Mouse (Mus musculus): ENCODE data around the gene Ddx42. TPM values are rescaled to one million over a fixed set of nuclear protein-coding genes. Genes with fewer than 3 reads are reported as not detected.
A peak's percentile ranks its signal among the peaks of the same experiment; 100 is the strongest.

Ddx42 gene
- polyA plus RNA-seq, 1 experiment from 2014 or later = 91.4 TPM

DNA sequence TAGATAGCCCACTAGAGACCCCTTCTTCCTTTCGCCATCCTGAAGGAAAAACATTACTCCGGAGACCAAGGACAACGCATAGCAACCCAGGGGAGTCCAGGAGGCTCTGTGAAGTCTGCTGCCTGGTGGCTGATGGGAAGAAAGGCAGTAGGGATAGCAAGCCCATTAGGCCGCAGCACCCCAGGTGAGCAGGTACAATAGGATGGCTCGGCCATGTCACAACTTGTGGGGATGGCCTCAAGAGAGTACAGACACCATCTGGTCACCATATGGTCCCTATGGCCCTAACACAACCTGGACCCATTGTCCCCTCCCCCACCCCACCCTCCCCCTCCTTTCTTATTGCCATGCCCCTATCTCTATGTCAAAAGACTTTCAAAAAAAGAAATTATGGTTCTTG, 51.1 kb downstream of the Ddx42 start:
- peaks cover 23% of the 10 kb centered on the region for H3K36me3 ChIP-seq (ENCODE audit: control insufficient read depth, insufficient read depth, low read length)
- DNase-seq (ENCODE audit: low spot score) = no peak
- peak overlapping the region; percentile 24; the same call in 1 of the 2 replicates for H3K9ac ChIP-seq (ENCODE audit: low read depth, low read length)

DNA sequence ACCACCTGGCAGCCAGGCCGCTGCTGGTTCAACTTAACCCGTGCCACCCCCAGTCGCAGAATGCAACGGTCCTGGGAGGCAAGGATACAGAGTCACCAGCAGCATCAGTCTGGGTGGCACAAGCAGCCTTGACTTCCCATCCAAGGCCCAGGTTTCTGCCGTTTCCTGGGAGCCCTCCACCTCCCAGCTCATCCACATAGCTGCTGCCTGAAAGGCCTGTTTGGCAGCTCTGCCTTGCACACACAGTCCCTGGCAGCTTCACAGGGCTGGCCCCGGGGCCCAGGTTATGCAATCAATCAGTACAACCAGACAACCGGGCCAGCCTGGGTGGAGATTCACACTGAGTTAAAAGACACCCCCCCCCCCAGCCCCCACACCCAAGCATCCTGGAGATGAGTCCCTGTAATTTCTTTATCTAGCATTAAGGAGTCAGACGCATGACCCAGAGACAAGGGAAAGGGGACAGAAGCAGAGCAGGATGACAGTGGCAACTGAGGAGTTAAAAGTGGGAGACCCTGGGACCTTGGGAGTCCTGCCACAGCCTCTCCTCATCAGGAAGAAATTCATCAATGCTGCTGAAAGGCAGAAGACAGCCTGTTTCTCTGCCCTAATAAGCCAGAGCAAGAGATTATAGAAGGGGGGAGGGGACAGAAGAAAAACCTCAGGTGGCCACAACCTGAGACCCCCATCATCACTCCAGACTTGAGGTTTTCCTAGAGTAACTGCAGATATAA, 51.8 kb downstream of the Ddx42 start:
- Histone ChIP-seq H3K36me3 (ENCODE audit: control insufficient read depth, insufficient read depth, low read length) (peaks cover 19% of the 10 kb centered on the region), H3K9ac (ENCODE audit: low read depth, low read length) (peak overlapping the region; percentile 24; the same call in 1 of the 2 replicates), H3K4me2 (replicated peaks; ENCODE audit: low read depth, low read length) (peak overlapping the region; percentile 25; the same call in 1 of the 2 replicates), H3K27me3 (ENCODE audit: control insufficient read depth, insufficient read depth, low read length) (no peaks in the 10 kb centered on the region), H3K27ac (ENCODE audit: low read depth, low read length) (peak overlapping the region; percentile 85), H3K9me3 (ENCODE audit: control insufficient read depth, low read length) (no peaks in the 10 kb centered on the region), H3K4me1 (replicated peaks; ENCODE audit: control insufficient read depth, insufficient read depth, low read length) (peaks cover 20% of the 10 kb centered on the region), H3K4me3 (ENCODE audit: low read depth, low read length) (no peak overlapping the region)
- no peak for ATAC-seq (ENCODE audit: low FRiP score)
- DNase-seq (ENCODE audit: low spot score) = peak; percentile 48
- WGBS = 54% methylated on average over 8 of the region's 8 CpGs

More for the DNA sequence above, 51.1 kb downstream of the Ddx42 start:
- Histone ChIP-seq H3K4me3 (ENCODE audit: low read depth, low read length) (no peak overlapping the region), H3K4me2 (replicated peaks; ENCODE audit: low read depth, low read length) (no peak overlapping the region), H3K27me3 (ENCODE audit: control insufficient read depth, insufficient read depth, low read length) (no peaks in the 10 kb centered on the region), H3K27ac (ENCODE audit: low read depth, low read length) (peak overlapping the region; percentile 85), H3K9me3 (ENCODE audit: control insufficient read depth, low read length) (no peaks in the 10 kb centered on the region), H3K4me1 (replicated peaks; ENCODE audit: control insufficient read depth, insufficient read depth, low read length) (peaks cover 20% of the 10 kb centered on the region)
- ATAC-seq (ENCODE audit: low FRiP score) = no peak
- WGBS = 54% methylated on average over 5 of the region's 5 CpGs

DNA sequence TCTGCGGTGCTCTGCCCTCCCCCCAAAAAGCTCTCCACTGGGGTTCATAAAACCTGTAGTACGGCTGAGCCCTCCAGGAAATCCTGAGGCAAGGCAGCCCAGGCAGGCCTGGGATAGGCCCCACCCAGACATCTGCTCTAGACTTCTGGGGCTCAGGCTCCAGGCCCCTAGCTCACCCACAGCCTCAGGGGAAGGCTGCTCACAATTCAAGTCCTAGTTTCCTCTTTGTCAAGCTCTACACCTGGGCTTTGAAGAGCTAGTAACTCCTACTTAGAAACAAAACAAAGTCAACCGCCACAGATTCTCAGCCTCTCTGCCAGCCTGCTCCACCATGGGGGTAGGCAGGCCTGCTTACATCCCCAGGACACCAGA, 52.3 kb downstream of the Ddx42 start:
- Histone ChIP-seq H3K9ac (ENCODE audit: low read depth, low read length) (no peak overlapping the region), H3K27ac (ENCODE audit: low read depth, low read length) (peak overlapping the region; percentile 85), H3K4me2 (replicated peaks; ENCODE audit: low read depth, low read length) (0 out of 2 replicates have a peak overlapping the region, but pooled peaks have one; percentile 8), H3K4me3 (ENCODE audit: low read depth, low read length) (no peak overlapping the region), H3K27me3 (ENCODE audit: control insufficient read depth, insufficient read depth, low read length) (no peaks in the 10 kb centered on the region), H3K36me3 (ENCODE audit: control insufficient read depth, insufficient read depth, low read length) (peaks cover 14% of the 10 kb centered on the region), H3K9me3 (ENCODE audit: control insufficient read depth, low read length) (no peaks in the 10 kb centered on the region), H3K4me1 (replicated peaks; ENCODE audit: control insufficient read depth, insufficient read depth, low read length) (peaks cover 20% of the 10 kb centered on the region)
- no peak for DNase-seq (ENCODE audit: low spot score)
- 60% methylated on average over 3 of the region's 3 CpGs for WGBS
- no peak for ATAC-seq (ENCODE audit: low FRiP score)

DNA sequence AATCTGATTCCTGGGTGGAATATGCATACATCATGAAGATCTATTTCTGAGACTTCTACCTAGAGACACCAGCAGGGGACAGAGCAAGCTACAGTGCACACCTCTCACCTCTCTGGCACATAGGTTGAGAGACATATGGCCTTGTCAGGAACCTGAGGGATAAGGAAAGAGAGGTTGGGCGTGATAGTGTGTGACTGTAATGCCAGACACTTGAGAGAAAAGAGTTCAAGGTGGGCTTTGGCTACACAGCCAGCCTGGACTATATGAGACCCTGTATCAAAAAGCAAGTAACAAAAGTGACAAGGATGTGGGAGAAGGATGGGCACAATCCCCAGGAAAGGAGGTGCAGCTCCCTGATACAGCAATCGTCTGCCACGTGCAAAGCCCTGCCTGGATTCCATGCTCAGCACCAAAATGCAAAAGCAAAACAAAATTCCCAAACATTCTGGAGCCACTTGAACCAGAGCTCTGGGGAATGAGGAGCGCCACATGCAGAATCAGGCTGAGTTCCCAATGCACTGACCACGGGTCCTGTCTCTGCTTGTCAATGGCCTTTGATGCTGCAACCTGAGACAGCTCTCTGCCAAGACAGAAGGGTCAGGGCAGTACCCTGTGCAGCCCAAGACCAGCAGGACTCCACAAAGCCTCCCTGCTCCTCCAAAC, 54.5 kb downstream of the Ddx42 start:
- Histone ChIP-seq H3K36me3 (ENCODE audit: control insufficient read depth, insufficient read depth, low read length) (0 out of 2 replicates have a peak, but pooled peaks cover 4% of the 10 kb centered on the region), H3K9ac (ENCODE audit: low read depth, low read length) (peak overlapping the region; percentile 97), H3K9me3 (ENCODE audit: control insufficient read depth, low read length) (no peaks in the 10 kb centered on the region), H3K27me3 (ENCODE audit: control insufficient read depth, insufficient read depth, low read length) (no peaks in the 10 kb centered on the region), H3K4me1 (replicated peaks; ENCODE audit: control insufficient read depth, insufficient read depth, low read length) (peaks cover 20% of the 10 kb centered on the region), H3K4me3 (ENCODE audit: low read depth, low read length) (peak overlapping the region; percentile 99), H3K4me2 (replicated peaks; ENCODE audit: low read depth, low read length) (peak overlapping the region; percentile 77), H3K27ac (ENCODE audit: low read depth, low read length) (no peak overlapping the region)
- ATAC-seq (ENCODE audit: low FRiP score) = no peak
- 40% methylated on average over 5 of the region's 5 CpGs for WGBS
- DNase-seq (ENCODE audit: low spot score) = no peak

DNA sequence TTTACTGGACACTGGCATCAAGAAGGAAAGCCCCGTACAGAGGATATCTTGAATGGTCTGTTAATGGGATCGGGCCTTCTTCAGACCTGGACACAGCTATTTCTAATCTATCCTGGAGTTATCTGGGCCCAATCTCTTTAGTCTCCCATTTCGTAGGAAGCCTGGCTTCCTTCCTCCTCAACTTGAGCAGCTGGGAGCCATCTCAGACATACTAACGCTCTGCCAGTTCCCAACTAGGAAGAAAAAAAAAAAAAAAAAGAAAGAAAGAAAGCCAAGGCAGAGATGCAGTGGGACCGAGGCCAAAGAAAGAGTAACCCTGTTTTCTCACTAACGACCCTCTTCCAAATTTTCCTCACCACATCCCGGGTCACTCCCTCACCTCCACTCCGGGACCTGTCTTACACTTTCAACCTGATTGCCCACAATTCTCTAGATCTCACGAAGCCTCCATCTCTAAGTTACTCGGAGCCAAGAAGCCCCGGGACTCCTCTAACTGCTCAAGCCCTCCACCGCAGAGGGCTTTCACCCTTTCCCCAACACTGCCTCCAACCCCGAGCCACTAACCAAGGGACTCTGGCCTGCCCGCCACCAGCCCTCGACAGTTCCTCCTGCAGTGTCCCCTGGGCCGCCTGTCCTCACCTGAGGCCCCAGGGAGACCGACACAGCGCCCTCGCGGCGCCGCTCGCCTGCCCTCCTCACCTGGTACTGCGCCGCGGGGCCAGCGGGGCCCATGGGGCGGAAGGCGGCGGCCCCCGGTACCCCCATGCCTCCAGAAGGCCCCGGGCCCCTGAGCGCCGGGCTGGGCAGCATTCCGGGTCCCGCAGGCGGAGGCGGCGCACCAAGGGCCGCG, 55.3 kb downstream of the Ddx42 start:
- H3K9me3 ChIP-seq (ENCODE audit: control insufficient read depth, low read length) = no peaks in the 10 kb centered on the region
- 3% methylated on average over 40 of the region's 41 CpGs for WGBS
- DNase-seq (ENCODE audit: low spot score) = peak; percentile 58

DNA sequence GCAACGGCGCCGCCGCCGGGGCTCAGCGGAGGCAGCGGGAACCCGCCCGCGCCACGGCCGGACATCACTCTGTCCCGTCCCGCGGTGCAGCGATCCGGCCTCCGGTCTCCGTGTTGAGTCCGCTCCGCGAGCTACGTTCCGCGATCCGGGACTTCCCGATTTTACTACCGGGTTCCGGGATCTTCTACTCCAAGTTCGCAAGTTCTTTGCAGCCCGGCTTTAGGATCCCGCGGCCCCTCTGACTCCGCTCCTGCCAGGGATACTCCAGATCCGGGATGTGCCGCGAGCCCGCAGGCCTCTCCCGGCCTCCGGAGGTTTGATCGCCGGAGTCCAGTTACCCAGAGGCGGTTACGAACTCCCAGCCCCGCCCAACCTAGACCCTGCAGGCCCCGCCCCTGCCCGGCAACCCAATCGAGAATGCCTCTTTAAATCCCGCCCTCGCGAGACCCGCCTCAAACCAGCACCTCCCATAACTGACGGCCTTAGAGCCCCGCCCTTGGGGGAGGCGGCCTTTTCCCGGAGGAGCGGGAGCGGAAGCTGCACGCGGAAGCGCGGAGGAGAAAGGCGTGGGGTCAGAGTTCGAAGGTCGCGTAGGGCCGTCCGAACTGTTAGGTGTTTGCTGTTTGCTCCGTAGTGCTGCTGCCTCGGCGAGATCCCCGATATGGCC, 56.1 kb downstream of the Ddx42 start, which contains the start of gene Smarcd2:
Smarcd2 (minus strand) TSS at position 329 of the 667 bp plus-strand sequence.
- H3K27me3 ChIP-seq (ENCODE audit: control insufficient read depth, insufficient read depth, low read length) = no peaks in the 10 kb centered on the region
- H3K4me1 ChIP-seq (replicated peaks; ENCODE audit: control insufficient read depth, insufficient read depth, low read length) = peaks cover 17% of the 10 kb centered on the region
- no peaks in the 10 kb centered on the region for H3K36me3 ChIP-seq (ENCODE audit: control insufficient read depth, insufficient read depth, low read length)
- peak within 1 kb of the TSS; percentile 92 for H3K27ac ChIP-seq (ENCODE audit: low read depth, low read length)
- under 1% methylated on average over 57 of the region's 72 CpGs for WGBS
- peak within 1 kb of the TSS; percentile 97 for H3K9ac ChIP-seq (ENCODE audit: low read depth, low read length)
- DNase-seq (ENCODE audit: low spot score) (peak; percentile 99), ATAC-seq (ENCODE audit: low FRiP score) (peak; percentile 94)
- no peaks in the 10 kb centered on the region for H3K9me3 ChIP-seq (ENCODE audit: control insufficient read depth, low read length)
- peak within 1 kb of the TSS; percentile 99 for H3K4me3 ChIP-seq (ENCODE audit: low read depth, low read length)
- H3K4me2 ChIP-seq (replicated peaks; ENCODE audit: low read depth, low read length) = peak within 1 kb of the TSS; percentile 77

More for the DNA sequence above, 55.3 kb downstream of the Ddx42 start:
- no peak; the same call in 1 of the 2 replicates for ATAC-seq (ENCODE audit: low FRiP score)
- H3K4me1 ChIP-seq (replicated peaks; ENCODE audit: control insufficient read depth, insufficient read depth, low read length) = peaks cover 20% of the 10 kb centered on the region
- peak overlapping the region; percentile 92 for H3K27ac ChIP-seq (ENCODE audit: low read depth, low read length)
- peak overlapping the region; percentile 77 for H3K4me2 ChIP-seq (replicated peaks; ENCODE audit: low read depth, low read length)
- H3K4me3 ChIP-seq (ENCODE audit: low read depth, low read length) = peak overlapping the region; percentile 99
- no peaks in the 10 kb centered on the region for H3K27me3 ChIP-seq (ENCODE audit: control insufficient read depth, insufficient read depth, low read length)
- peak overlapping the region; percentile 97 for H3K9ac ChIP-seq (ENCODE audit: low read depth, low read length)
- H3K36me3 ChIP-seq (ENCODE audit: control insufficient read depth, insufficient read depth, low read length) = no peaks in the 10 kb centered on the region

DNA sequence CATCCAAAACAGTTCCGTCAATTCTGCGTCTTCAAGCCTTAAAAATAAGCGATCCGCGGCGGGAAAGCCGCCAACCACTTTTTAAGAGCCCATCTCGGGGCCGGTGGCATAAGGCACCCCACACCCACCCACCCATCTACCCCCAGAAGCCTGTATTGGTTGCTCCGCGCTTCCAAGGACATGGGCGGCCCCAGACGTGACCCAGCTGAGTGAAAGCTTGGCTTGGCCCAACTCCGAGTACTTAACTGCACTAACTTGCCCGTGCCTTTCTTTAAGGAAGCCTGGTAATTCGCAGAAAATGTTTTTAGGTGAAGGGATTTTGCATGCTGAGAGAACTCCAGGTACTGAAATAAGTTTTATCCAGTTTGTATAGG, 56.6 kb downstream of the Ddx42 start:
- Histone ChIP-seq H3K4me3 (ENCODE audit: low read depth, low read length) (peak overlapping the region; percentile 99), H3K36me3 (ENCODE audit: control insufficient read depth, insufficient read depth, low read length) (no peaks in the 10 kb centered on the region), H3K4me1 (replicated peaks; ENCODE audit: control insufficient read depth, insufficient read depth, low read length) (peaks cover 17% of the 10 kb centered on the region), H3K4me2 (replicated peaks; ENCODE audit: low read depth, low read length) (peak overlapping the region; percentile 46), H3K27ac (ENCODE audit: low read depth, low read length) (peak overlapping the region; percentile 92), H3K9me3 (ENCODE audit: control insufficient read depth, low read length) (no peaks in the 10 kb centered on the region), H3K9ac (ENCODE audit: low read depth, low read length) (peak overlapping the region; percentile 49; the same call in 1 of the 2 replicates), H3K27me3 (ENCODE audit: control insufficient read depth, insufficient read depth, low read length) (no peaks in the 10 kb centered on the region)
- peak; percentile 26 for ATAC-seq (ENCODE audit: low FRiP score)
- no peak for DNase-seq (ENCODE audit: low spot score)
- 23% methylated on average over 16 of the region's 16 CpGs for WGBS

DNA sequence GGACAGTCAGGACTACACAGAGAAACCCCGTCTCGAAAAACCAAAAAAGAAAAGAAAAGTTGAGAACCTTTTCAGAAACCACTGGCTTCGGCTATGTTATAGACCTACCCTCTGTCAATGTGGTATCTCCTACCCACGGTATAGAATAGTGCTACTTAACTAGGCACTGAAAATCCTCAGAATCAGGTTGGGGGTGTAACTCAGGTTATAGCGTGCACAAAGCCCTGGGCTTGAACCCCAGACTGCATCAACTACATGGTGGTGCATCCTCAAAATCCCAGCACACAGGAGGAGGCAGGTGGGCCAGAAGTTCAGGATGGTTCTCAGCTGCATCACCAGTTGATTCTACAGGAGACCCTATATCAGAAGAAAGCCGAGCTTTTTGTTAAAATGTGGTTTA, 57.1 kb downstream of the Ddx42 start:
- no peak for ATAC-seq (ENCODE audit: low FRiP score)
- Histone ChIP-seq H3K9ac (ENCODE audit: low read depth, low read length) (no peak overlapping the region), H3K4me1 (replicated peaks; ENCODE audit: control insufficient read depth, insufficient read depth, low read length) (peaks cover 14% of the 10 kb centered on the region)

More for the DNA sequence above, 57.1 kb downstream of the Ddx42 start:
- no peaks in the 10 kb centered on the region for H3K27me3 ChIP-seq (ENCODE audit: control insufficient read depth, insufficient read depth, low read length)
- no peaks in the 10 kb centered on the region for H3K36me3 ChIP-seq (ENCODE audit: control insufficient read depth, insufficient read depth, low read length)
- H3K4me2 ChIP-seq (replicated peaks; ENCODE audit: low read depth, low read length) = no peak overlapping the region
- no peaks in the 10 kb centered on the region for H3K9me3 ChIP-seq (ENCODE audit: control insufficient read depth, low read length)
- H3K27ac ChIP-seq (ENCODE audit: low read depth, low read length) = no peak overlapping the region
- no peak for DNase-seq (ENCODE audit: low spot score)
- H3K4me3 ChIP-seq (ENCODE audit: low read depth, low read length) = no peak overlapping the region
- 95% methylated on average over 6 of the region's 6 CpGs for WGBS

Data from hindbrain, embryonic 11.5 days (tissue).